8 mouse cellular contexts compared by ENCODE assay signal in genomic region chr12:69502706-69503070, GRCm38 (mm10).
DNase-seq lines count a peak whose midpoint lies in the region; ATAC-seq and TF ChIP-seq lines count a peak whose summit lies in the region.

No protein-coding gene starts in this region.

- DNase-seq in heart, adult 11 months = no peak
- no peak for DNase-seq in CH12.LX (ENCODE audit: extremely low read depth)
- no peak for DNase-seq in forebrain, postnatal 0 days
- DNase-seq in cerebellum, adult 2 months = no peak

- TF ChIP-seq POLR2A in CH12.LX (IDR thresholded peaks at IDR 0.05; ENCODE audit: low read depth, low read length) = no peak
- TF ChIP-seq POLR2A in cerebellum, adult 2 months (IDR thresholded peaks at IDR 0.05; ENCODE audit: borderline replicate concordance, insufficient read depth, low read length) = no peak

- H3K4me3 ChIP-seq in heart, embryonic 13.5 days = peak overlapping the region; percentile 16; the same call in 1 of the 2 replicates
- peak overlapping the region in 2 of 3 experiments; percentile 28 to 30 for H3K4me3 ChIP-seq in CH12.LX (replicated peaks in 1 of 3; ENCODE audit: low read depth in 2 of 3, low read length in 2 of 3, poor library complexity in 1 of 3)
- no peak overlapping the region for H3K4me3 ChIP-seq in forebrain, postnatal 0 days (ENCODE audit: low read depth, low read length)
- H3K4me3 ChIP-seq in liver, embryonic 15.5 days (replicated peaks) = peak overlapping the region; percentile 2; the same call in 1 of the 2 replicates
- no peak overlapping the region for H3K4me3 ChIP-seq in cerebellum, adult 2 months (replicated peaks; ENCODE audit: insufficient read depth, low read depth, low read length)

- TF ChIP-seq CTCF in CH12.LX (conservative IDR thresholded peaks at IDR 0.05 in 1 of 2, IDR thresholded peaks at IDR 0.05 in 1 of 2; ENCODE audit: low read depth in 2 of 2, low read length in 2 of 2) = no peak
- TF ChIP-seq CTCF in forebrain, postnatal 0 days (IDR thresholded peaks at IDR 0.05; ENCODE audit: low read depth) = no peak
- no peak for TF ChIP-seq CTCF in cerebellum, adult 2 months (IDR thresholded peaks at IDR 0.05; ENCODE audit: borderline replicate concordance, insufficient read depth, low read depth, low read length)

- H3K9ac ChIP-seq in heart, embryonic 13.5 days = peak overlapping the region; percentile 71
- peak overlapping the region; percentile 47 for H3K9ac ChIP-seq in CH12.LX (ENCODE audit: insufficient read depth, low read depth)
- H3K9ac ChIP-seq in forebrain, postnatal 0 days = no peak overlapping the region
- H3K9ac ChIP-seq in liver, embryonic 15.5 days = 0 out of 2 replicates have a peak overlapping the region, but pooled peaks have one; percentile 2

- no peaks in the 10 kb centered on the region for H3K27me3 ChIP-seq in heart, embryonic 13.5 days (replicated peaks)
- H3K27me3 ChIP-seq in CH12.LX (replicated peaks) = no peaks in the 10 kb centered on the region
- H3K27me3 ChIP-seq in forebrain, postnatal 0 days (ENCODE audit: insufficient read depth, low read length) = no peaks in the 10 kb centered on the region
- H3K27me3 ChIP-seq in liver, embryonic 15.5 days = no peaks in the 10 kb centered on the region
- H3K27me3 ChIP-seq in cerebellum, adult 2 months (ENCODE audit: control insufficient read depth, insufficient read depth, low read length) = no peaks in the 10 kb centered on the region

- no peak for TF ChIP-seq RAD21 in CH12.LX (IDR thresholded peaks at IDR 0.05; ENCODE audit: low read depth, low read length)

- H3K9me3 ChIP-seq in heart, embryonic 13.5 days = no peaks in the 10 kb centered on the region
- no peaks in the 10 kb centered on the region for H3K9me3 ChIP-seq in CH12.LX (replicated peaks; ENCODE audit: low read length)
- H3K9me3 ChIP-seq in forebrain, postnatal 0 days (ENCODE audit: low read length) = no peaks in the 10 kb centered on the region
- H3K9me3 ChIP-seq in liver, embryonic 15.5 days (replicated peaks) = no peaks in the 10 kb centered on the region

- 69% methylated on average over 6 of the region's 6 CpGs for WGBS in heart, embryonic 13.5 days
- 79% methylated on average over 6 of the region's 6 CpGs for WGBS in forebrain, postnatal 0 days
- 56% methylated on average over 6 of the region's 6 CpGs for WGBS in liver, embryonic 15.5 days (ENCODE audit: insufficient replicate concordance)
- WGBS in cerebellum, adult 2 months = 66% methylated on average over 6 of the region's 6 CpGs

- ATAC-seq in heart, embryonic 13.5 days (ENCODE audit: extremely low read depth, insufficient number of reproducible peaks, low FRiP score, low TSS enrichment) = no peak
- no peak for ATAC-seq in forebrain, postnatal 0 days
- ATAC-seq in liver, embryonic 15.5 days (ENCODE audit: insufficient read depth) = no peak
- ATAC-seq in activated CD4-positive, CD25-positive, alpha-beta regulatory T cell, adult 4 months = no peak
- ATAC-seq in cerebellum, adult (ENCODE audit: insufficient number of reproducible peaks, low FRiP score, low TSS enrichment) = no peak

- no peak for TF ChIP-seq EP300 in CH12.LX (IDR thresholded peaks at IDR 0.05; ENCODE audit: low read length)

- peaks cover 32% of the 10 kb centered on the region for H3K4me1 ChIP-seq in heart, embryonic 13.5 days
- H3K4me1 ChIP-seq in CH12.LX (ENCODE audit: control insufficient read depth in 1 of 2, insufficient read depth in 2 of 2) = peaks cover 14 to 47% of the 10 kb centered on the region in 2 experiments
- H3K4me1 ChIP-seq in forebrain, postnatal 0 days (ENCODE audit: insufficient read depth) = peaks cover 16% of the 10 kb centered on the region
- peaks cover 18% of the 10 kb centered on the region for H3K4me1 ChIP-seq in liver, embryonic 15.5 days (replicated peaks)
- peaks cover 4% of the 10 kb centered on the region; the same call in 1 of the 2 replicates for H3K4me1 ChIP-seq in cerebellum, adult 2 months (ENCODE audit: control insufficient read depth, insufficient read depth, low read length)

- H3K27ac ChIP-seq in heart, embryonic 13.5 days (replicated peaks) = peak overlapping the region; percentile 90
- H3K27ac ChIP-seq in CH12.LX (ENCODE audit: insufficient read depth, low read depth) = peak overlapping the region; percentile 99
- peak overlapping the region; percentile 87 for H3K27ac ChIP-seq in forebrain, postnatal 0 days (ENCODE audit: low read depth, low read length)
- peak overlapping the region; percentile 74 for H3K27ac ChIP-seq in liver, embryonic 15.5 days (replicated peaks)
- no peak overlapping the region; the same call in 1 of the 2 replicates for H3K27ac ChIP-seq in cerebellum, adult 2 months (ENCODE audit: insufficient read depth, low read length)

- no peaks in the 10 kb centered on the region for H3K79me2 ChIP-seq in CH12.LX (replicated peaks; ENCODE audit: control insufficient read depth, extremely low read depth, insufficient read depth, poor library complexity, severe bottlenecking)

- in situ Hi-C loops in CH12.LX (cut with MboI; ENCODE audit: low pct_ligation_motif_present, low pct_unique_long_range_greater_than_20kb, low sequenced_read_pairs) = no loop called here

- H3K4me2 ChIP-seq in heart, embryonic 13.5 days = peak overlapping the region; percentile 56
- H3K4me2 ChIP-seq in CH12.LX (ENCODE audit: insufficient read depth, low read depth, poor library complexity, severe bottlenecking) = peak overlapping the region; percentile 76
- H3K4me2 ChIP-seq in forebrain, postnatal 0 days (ENCODE audit: low read depth) = no peak overlapping the region
- peak overlapping the region; percentile 27; the same call in 1 of the 2 replicates for H3K4me2 ChIP-seq in liver, embryonic 15.5 days

- dilution Hi-C loops in CH12.LX (cut with MboI; ENCODE audit: extremely low pct_ligation_motif_present, extremely low pct_unique_long_range_greater_than_20kb, low sequenced_read_pairs) = no loop called here

- no peaks in the 10 kb centered on the region for H3K36me3 ChIP-seq in heart, embryonic 13.5 days
- peaks cover 0 to 4% of the 10 kb centered on the region in 2 experiments for H3K36me3 ChIP-seq in CH12.LX (replicated peaks in 1 of 2; ENCODE audit: control insufficient read depth in 1 of 2, insufficient read depth in 1 of 2, low read length in 1 of 2)
- no peaks in the 10 kb centered on the region for H3K36me3 ChIP-seq in forebrain, postnatal 0 days (ENCODE audit: insufficient read depth)
- H3K36me3 ChIP-seq in liver, embryonic 15.5 days (replicated peaks) = no peaks in the 10 kb centered on the region

TF ChIP-seq in CH12.LX, 34 proteins besides CTCF, POLR2A, EP300 and RAD21:
- TF ChIP-seq ZMIZ1 (IDR thresholded peaks at IDR 0.05; ENCODE audit: low read depth, low read length) (0 out of 2 replicates have a peak, but pooled peaks have one; percentile 39), ELF1 (IDR thresholded peaks at IDR 0.05; ENCODE audit: low read depth, low read length) (no peak), JUN (IDR thresholded peaks at IDR 0.05; ENCODE audit: insufficient read depth, low read depth, low read length) (no peak), E2F4 (IDR thresholded peaks at IDR 0.05; ENCODE audit: insufficient replicate concordance, low read depth, low read length) (no peak), USF2 (conservative IDR thresholded peaks at IDR 0.05; ENCODE audit: low read depth, low read length) (no peak), MAFK (IDR thresholded peaks at IDR 0.05; ENCODE audit: insufficient replicate concordance, low read length) (no peak), IRF4 (IDR thresholded peaks at IDR 0.05; ENCODE audit: low read depth, low read length) (no peak), MAZ (IDR thresholded peaks at IDR 0.05; ENCODE audit: low read depth, low read length) (no peak), ZKSCAN1 (IDR thresholded peaks at IDR 0.05; ENCODE audit: borderline replicate concordance, low read depth, low read length) (no peak)

Comparison
In these comparisons a context has a peak if more than half of its experiments do, and no peak if none do; other contexts are left out.
1. H3K4me3 ChIP-seq: peak in heart, embryonic 13.5 days (single experiment), CH12.LX (2 of 3) and liver, embryonic 15.5 days (single experiment); none in forebrain, postnatal 0 days (single experiment) and cerebellum, adult 2 months (single experiment).